Mouse (Mus musculus) brain, adult 2 months (tissue): ENCODE measurements around the gene Mta3.

Experiments used
- DNase-seq: peaks from one replicate; pipeline ENCODE4 v3.0.0; 2011; ENCODE audit warnings: low read depth, low spot score

Mta3 gene

DNA sequence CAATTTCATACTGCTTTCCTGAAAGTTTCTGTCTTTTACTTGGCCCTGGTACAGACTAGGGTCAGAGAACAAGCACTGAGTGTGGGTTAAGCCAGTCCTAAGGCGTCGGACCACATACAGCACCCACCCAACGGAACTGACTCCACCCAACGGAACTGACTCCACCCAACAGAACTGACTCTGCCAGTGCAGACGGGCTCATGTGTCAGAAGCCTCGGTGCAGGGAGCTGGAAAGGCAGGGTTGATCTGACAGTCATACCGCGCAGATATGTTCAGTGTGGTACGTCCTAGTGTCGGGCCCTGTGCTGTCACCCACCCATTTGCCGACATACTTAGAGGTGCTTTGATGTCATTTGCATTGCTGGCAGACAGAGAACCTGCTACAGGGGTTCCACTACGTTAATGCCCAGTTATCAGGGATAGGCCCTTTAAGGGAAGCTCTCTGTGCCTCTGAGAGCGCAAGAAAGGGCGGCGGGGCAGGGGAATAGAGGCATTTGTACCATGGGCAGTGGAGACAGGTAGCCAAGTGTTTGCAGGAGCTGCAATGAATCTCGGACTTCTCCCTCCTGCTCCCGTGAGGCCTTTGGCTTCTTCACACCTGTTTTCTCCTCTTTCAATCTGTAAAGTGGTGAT lies 103.3 kb downstream of the Mta3 start:
- no peak for DNase-seq

- no peak for DNase-seq
Observed at GRCm38 (mm10) chr17:83810285-83810684, 104.3 kb downstream of the Mta3 start.

DNA sequence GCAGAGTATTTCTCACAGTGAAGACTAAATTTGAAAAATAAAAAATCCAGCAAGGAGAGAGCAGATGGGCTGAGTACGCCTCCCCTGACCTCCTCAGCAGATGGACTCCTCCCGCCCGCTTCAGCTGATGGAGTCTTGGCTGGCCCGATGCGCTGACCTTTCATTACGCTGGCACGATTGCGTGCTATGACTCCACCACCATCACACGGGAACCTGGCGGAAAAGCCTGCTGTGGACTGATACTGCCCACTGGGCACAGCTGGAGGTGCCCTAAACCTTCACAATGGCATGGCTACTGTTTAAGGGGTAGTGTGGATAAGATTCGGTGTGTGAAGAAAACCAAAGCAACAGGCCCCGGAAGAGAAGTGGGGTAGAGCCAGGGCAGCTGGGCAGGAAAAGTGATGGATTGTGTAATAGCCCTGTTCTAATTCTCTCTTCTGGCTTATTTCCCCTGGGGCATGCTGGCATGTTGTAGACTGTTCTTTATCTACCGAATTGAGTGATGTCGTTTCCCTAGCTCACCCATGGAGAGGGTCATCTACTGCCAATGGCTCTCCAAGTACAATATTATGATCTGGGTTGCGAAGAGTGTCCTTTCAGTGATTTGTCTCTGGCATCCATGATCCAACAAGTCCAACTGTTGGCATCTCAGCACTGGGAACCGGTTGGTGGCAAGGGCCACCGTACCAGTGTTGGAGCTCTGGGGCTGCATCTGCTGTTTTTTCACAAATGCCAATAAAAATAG lies 106.4 kb downstream of the Mta3 start:
- peak; percentile 93 for DNase-seq

- no peak for DNase-seq
Observed at GRCm38 (mm10) chr17:83813050-83813449, 107.1 kb downstream of the Mta3 start.

- DNase-seq, result no peak
Observed at GRCm38 (mm10) chr17:83816996-83817395, 111.0 kb downstream of the Mta3 start.

DNA sequence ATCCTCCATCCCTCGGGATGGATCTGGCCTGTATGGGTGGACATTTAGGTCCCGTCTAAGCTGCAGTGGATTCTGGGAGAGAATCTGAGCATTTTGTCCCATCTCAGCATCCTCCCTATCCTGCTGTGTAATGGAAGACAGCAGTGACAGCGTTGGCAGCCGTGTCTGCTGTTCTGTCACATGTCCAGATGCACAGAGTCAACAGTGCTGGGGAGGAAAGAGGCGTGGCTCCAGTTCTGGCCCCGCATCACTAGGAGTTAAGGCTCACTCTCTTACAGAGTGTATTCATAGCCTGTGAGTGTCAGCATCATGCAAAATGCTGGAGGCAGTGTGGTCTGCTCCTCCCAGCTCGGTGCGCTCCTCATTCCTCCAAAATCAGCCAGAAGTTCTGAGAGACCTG lies 113.5 kb downstream of the Mta3 start:
- peak; percentile 54 for DNase-seq

- DNase-seq, result peak; percentile 44
Observed at GRCm38 (mm10) chr17:83820701-83821100, 114.7 kb downstream of the Mta3 start.

DNA sequence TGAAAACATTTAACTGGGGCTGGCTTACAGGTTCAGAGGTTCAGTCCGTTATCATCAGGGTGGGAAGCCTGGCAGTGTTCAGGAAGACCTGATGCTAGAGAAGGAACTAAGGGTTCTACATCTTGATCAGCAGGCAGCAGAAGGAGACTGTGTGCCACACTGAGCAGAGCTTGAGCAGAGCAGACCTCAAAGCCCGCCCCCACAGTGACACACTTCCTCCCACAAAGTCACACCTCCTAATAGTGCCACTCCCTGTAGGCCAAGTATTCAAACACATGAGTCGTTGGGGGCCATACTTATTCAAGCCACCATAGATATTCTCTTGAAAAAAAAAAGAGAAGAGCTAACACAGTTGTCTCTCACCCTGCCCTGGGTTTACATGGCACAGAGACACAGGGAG lies 115.9 kb downstream of the Mta3 start:
- DNase-seq, result no peak

GRCm38 (mm10) chr17:83823835-83824234 lies 117.9 kb downstream of the Mta3 start:
- DNase-seq, result no peak

GRCm38 (mm10) chr17:83829356-83829755 lies 123.4 kb downstream of the Mta3 start:
- DNase-seq, result no peak

DNA sequence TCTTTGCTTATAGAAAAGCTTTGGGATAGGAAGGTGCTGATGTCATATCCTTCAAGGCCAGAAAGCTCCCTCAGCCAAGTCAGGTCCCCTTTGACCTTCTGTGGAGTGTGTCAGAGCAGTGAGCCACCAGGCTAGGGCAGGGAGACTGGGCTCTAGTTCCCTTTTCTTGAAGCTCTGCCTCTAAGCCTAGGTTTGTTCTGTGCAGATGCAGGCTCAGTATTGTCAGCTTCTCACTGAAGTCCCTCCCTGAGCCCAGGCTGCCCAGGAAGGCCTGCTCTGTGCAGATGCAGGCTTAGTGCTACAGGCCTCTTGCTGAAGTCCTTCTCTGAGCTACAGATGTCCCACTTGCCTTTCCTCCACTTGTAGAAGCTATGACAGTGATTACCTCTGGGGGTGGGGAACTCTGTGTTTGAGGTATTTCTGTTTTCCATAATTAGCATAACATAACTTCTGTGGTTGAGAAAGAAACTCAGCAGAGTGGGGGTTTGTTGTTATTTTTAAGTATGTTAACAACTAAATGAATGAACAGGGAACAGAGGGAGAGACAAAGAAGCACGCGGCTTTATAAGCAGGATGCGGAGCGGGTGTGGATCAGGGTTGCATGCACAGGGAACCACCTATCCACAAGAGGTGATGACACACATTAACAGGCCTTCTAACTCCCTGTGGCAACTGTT lies 124.8 kb downstream of the Mta3 start:
- no peak for DNase-seq

- peak; percentile 73 for DNase-seq
Observed at GRCm38 (mm10) chr17:83834120-83834519, 128.2 kb downstream of the Mta3 start.

DNA sequence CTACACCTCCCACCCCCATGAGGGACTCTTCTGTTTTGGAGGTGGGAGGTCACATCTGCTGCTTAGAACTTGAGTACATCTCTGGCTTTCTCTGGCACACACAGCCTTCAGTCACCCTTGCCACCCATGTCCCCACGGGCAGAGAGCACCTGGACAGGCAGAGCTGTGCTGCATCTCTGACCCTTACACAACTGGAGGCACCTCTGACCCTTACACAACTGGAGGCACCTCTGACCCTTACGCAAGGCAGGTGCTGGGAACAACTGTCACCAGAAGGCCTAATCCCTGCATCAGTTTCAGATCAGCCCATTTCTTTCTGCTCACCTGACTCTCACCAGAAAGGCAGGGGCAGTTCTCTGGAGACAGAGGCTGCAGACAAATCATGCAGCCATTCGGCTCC lies 130.1 kb downstream of the Mta3 start:
- no peak for DNase-seq

- DNase-seq, result no peak
Observed at GRCm38 (mm10) chr17:83837659-83838190, 131.8 kb downstream of the Mta3 start.

GRCm38 (mm10) chr17:83839132-83839531 lies 133.2 kb downstream of the Mta3 start:
- peak; percentile 67 for DNase-seq

GRCm38 (mm10) chr17:83841011-83841410 lies 135.0 kb downstream of the Mta3 start:
- DNase-seq, result no peak

- DNase-seq, result no peak
Observed at GRCm38 (mm10) chr17:83843780-83844179, 137.8 kb downstream of the Mta3 start.

DNA sequence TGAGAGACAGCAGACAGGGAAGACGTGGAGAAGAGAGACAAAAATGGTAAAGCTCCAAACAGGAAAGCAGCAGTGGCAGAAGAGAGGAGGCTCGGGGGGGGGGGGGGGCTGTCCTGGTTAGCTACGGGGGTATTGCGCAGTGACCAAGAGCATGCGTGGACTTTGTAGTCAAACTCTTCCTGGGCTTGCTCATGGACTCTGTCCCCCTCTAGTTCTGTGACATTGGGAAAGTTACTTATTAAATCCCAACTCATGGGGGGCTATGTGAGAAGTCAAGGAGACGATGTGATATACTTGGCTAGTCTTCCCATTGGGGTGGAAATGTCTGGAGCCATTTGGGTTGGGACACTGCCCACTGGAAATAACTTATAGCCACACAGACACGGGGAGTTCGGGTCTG lies 139.6 kb downstream of the Mta3 start:
- no peak for DNase-seq

DNA sequence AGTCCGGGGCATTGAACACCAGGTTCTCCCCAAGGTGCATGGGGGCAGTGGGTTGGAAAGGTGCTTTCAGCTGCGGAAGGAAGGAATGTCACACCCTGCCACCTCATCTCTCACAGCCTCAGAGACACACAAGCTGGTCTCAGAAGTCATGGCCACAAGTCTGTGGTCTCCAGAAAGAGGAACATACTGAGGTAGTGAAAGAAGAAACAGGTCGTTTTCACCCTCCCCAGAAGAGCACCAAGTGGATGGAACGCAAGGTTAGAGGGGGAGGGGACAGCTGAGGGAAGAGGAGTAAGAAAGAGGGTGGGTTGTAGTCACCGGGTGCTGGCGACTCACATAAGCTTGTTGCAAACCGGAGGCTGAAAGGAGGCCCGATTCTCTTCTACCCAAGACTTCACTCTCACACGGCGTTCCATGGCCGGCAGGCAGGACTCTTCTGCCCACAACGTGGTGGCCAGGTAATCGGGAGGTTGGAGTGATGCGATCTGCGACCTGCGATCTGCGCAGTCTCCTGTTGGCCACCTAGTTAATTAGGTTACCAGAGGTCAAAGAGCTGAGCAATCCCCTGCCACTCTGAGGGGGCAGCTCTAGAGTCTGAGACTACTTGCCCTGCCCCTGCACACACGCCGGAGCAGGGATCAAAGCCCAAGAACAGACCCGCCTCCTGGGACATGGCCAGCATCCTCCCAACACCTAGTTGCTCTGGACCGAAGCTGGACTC lies 140.5 kb downstream of the Mta3 start:
- DNase-seq, result no peak

DNA sequence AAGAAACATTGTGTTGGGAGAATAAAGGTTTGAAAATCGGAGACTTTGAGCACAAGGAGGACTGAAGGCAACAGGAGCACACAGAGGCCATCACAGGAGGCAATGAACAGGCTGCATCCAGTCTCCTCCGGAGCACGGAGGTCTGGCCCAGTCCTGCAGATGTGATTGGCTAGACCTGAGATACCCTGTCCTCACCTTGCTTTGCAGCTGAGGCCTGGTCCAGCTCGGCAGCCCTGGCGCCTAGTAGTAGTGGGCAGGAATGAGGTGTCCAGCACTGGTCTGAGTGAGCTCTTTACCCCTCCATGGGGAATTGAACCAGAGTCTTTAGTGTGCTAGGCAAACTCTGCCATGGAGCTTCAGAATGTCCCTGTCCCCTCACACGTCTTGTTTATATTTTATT lies 141.1 kb downstream of the Mta3 start:
- no peak for DNase-seq

DNA sequence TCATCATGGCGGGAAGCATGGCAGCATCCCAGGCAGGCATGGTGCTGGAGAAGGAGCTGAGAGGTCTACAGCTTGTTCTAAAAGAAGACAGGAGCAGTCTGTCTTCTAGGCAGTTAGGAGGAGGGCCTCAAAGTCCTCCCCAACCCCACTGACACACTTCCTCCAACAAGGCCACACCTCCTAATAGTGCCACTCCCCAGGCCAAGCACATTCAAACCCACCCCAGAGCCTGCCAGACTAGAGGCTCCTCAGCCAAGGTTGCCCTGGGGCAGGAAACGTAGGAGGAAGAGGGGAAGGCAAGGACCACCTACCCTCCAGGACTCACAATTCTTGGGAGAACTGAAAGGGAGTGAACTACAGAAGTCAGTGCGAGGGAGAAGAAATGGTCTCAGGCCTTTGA lies 141.9 kb downstream of the Mta3 start, which contains the start of gene Haao:
Gene Haao (minus strand): TSS at position 149 of the 400 bp plus-strand sequence.
- DNase-seq, result no peak

GRCm38 (mm10) chr17:83848482-83848881 lies 142.5 kb downstream of the Mta3 start:
- DNase-seq, result no peak
